Mouse (Mus musculus) lung, postnatal 0 days (tissue): ENCODE data around the gene Ms4a6d. TPM values are rescaled to one million over a fixed set of nuclear protein-coding genes. Genes with fewer than 3 reads are reported as not detected.

ENCODE experiments used
- ATAC-seq: fragments of 200-750 bp; cut with Nextera tagmentation; 2 replicates; pipeline ENCODE4 v1.8.0; 2017; ENCODE audit warnings: moderate library complexity
- DNase-seq: peaks from one replicate; pipeline ENCODE4 v3.0.0-alpha.2; 2016; ENCODE audit warnings: low spot score
- H3K27ac ChIP-seq: fragments of 300-500 bp; sonication (generic); 2 replicates; pipeline ENCODE4 v1.5.1; 2014; ENCODE audit warnings: antibody characterized with exemption, mild to moderate bottlenecking, low read length, mixed read lengths
- H3K27me3 ChIP-seq: fragments of 300-500 bp; sonication (generic); replicated peaks from 2 replicates; pipeline ENCODE4 v1.6.1; 2014; ENCODE audit warnings: low read length, mixed read lengths; ENCODE audit not compliant: insufficient read depth
- H3K36me3 ChIP-seq: fragments of 300-500 bp; sonication (generic); 2 replicates; pipeline ENCODE4 v1.6.1; 2014; ENCODE audit warnings: low read length, mixed read lengths; ENCODE audit not compliant: insufficient read depth
- H3K4me1 ChIP-seq: fragments of 300-500 bp; sonication (generic); 2 replicates; pipeline ENCODE4 v1.6.1; 2014; ENCODE audit warnings: antibody characterized with exemption, low read depth, low read length, mixed read lengths; ENCODE audit not compliant: insufficient read depth
- H3K4me2 ChIP-seq: fragments of 300-500 bp; sonication (generic); replicated peaks from 2 replicates; pipeline ENCODE4 v1.6.1; 2014; ENCODE audit warnings: low read depth, mild to moderate bottlenecking, low read length, moderate library complexity, mixed read lengths
- H3K4me3 ChIP-seq: fragments of 300-500 bp; sonication (generic); 2 replicates; pipeline ENCODE4 v1.5.1; 2014; ENCODE audit warnings: low read depth, low read length
- H3K9ac ChIP-seq: fragments of 300-500 bp; sonication (generic); replicated peaks from 2 replicates; pipeline ENCODE4 v1.6.1; 2014; ENCODE audit warnings: low read depth, mild to moderate bottlenecking
- H3K9me3 ChIP-seq: fragments of 300-500 bp; sonication (generic); 2 replicates; pipeline ENCODE4 v1.6.1; 2016; ENCODE audit warnings: low read length, mixed read lengths
- CTCF ChIP-seq: IDR thresholded peaks from 2 replicates; pipeline ENCODE4 v1.5.1; 2016; ENCODE audit warnings: antibody characterized with exemption, mild to moderate bottlenecking
- EP300 ChIP-seq: IDR thresholded peaks from 2 replicates; pipeline ENCODE4 v1.6.1; 2016; ENCODE audit warnings: antibody characterized with exemption, mild to moderate bottlenecking, control low read depth
- WGBS: fragments of 180-500 bp; shearing (Covaris S2); extraction: QIAGEN DNeasy Blood & Tissue Kit; methylation state at CpG from one replicate; pipeline ENCODE4 v1.1.7; 2014; 5-methylcytosine and 5-hydroxymethylcytosine counted together
- polyA plus RNA-seq: library from polyadenylated mRNA; unstranded; fragments of >200 nt; fragmentation: Nextera tagmentation; extraction: Ambion mirVana; gene quantifications from 2 replicates; pipeline ENCODE4 v1.2.1, GENCODE M21; 2015

Gene Ms4a6d
- polyA plus RNA-seq, 1 experiment from 2014 or later, result 12.0 TPM

DNA sequence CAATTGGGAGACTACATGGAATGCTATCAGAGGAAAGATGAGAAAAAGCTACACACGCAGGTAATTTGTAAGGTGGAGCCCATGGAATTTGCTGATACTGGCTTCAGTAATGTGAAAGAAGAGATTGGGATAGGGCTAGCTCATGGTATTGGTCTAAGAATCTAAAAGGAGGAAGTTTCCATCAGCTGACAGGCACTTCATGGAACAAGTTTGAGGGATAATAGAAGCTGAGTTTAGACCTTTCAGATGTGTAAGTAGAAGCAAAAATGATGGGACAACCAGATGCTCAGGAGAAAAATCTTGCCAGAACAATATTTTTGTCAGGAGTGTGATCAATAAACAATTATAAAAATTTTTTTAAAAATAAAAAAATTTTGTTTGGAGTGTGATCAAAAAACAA, 29.1 kb upstream of the Ms4a6d start:
- no peaks in the 10 kb centered on the region for H3K27me3 ChIP-seq
- no peak for TF ChIP-seq EP300
- TF ChIP-seq CTCF, result no peak
- DNase-seq (no peak), ATAC-seq (no peak)
- no peak overlapping the region for H3K9ac ChIP-seq
- H3K4me2 ChIP-seq, result no peak overlapping the region
- no peak overlapping the region for H3K27ac ChIP-seq
- no peaks in the 10 kb centered on the region for H3K4me1 ChIP-seq
- H3K4me3 ChIP-seq, result no peak overlapping the region
- WGBS, result 81% methylated on average over 1 of the region's 1 CpGs
- H3K9me3 ChIP-seq, result no peaks in the 10 kb centered on the region
- H3K36me3 ChIP-seq, result no peaks in the 10 kb centered on the region

DNA sequence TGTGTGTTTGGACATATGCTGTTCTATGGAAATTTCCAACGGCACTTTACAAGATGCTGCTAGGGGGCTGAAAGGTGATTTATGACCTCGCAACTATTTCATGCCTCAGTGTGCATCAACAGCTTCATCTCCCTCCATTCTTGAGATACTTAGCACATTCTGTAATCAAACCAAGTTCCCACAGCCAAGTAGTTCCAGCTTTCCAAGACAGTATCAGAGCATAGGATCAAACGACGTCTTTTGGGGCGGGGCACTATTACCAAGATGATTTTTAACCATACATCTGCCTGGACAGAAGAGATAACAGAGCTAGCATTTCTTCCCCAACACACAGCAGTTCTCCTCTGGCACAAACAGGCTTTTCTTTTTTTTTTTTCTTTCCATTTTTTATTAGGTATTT, 20.6 kb upstream of the Ms4a6d start:
- H3K9ac ChIP-seq, result no peak overlapping the region
- H3K36me3 ChIP-seq, result no peaks in the 10 kb centered on the region
- 56% methylated on average over 5 of the region's 5 CpGs for WGBS
- no peaks in the 10 kb centered on the region for H3K4me1 ChIP-seq
- no peaks in the 10 kb centered on the region for H3K9me3 ChIP-seq
- DNase-seq (no peak), ATAC-seq (no peak)
- no peak overlapping the region for H3K27ac ChIP-seq
- no peaks in the 10 kb centered on the region for H3K27me3 ChIP-seq
- H3K4me2 ChIP-seq, result no peak overlapping the region
- TF ChIP-seq CTCF, result no peak
- TF ChIP-seq EP300, result no peak
- no peak overlapping the region for H3K4me3 ChIP-seq

DNA sequence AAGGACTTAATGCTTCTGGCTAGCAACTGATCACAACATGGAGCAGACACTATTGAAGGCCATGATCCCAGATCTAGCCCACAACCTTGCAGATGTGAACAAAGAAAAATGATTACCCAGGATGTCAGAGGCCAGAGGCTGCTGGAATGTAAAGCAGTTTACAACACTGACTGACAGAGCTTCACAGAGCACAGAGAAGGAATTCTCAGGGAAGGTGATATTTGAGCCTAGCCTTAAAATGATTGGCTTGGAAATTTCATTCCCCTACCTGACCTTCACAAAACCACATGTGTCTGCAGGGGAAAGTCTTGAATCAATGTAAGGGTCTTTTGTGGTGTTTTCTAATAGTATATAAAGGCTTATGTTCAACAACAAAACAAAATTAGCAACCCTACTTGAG, 20.2 kb upstream of the Ms4a6d start:
- H3K36me3 ChIP-seq, result no peaks in the 10 kb centered on the region
- no peak overlapping the region for H3K4me2 ChIP-seq
- TF ChIP-seq EP300 (no peak), CTCF (no peak)
- DNase-seq (no peak), ATAC-seq (no peak)
- no peak overlapping the region for H3K9ac ChIP-seq
- H3K9me3 ChIP-seq, result no peaks in the 10 kb centered on the region
- no peaks in the 10 kb centered on the region for H3K4me1 ChIP-seq
- H3K27me3 ChIP-seq, result no peaks in the 10 kb centered on the region
- H3K4me3 ChIP-seq, result no peak overlapping the region
- H3K27ac ChIP-seq, result no peak overlapping the region

DNA sequence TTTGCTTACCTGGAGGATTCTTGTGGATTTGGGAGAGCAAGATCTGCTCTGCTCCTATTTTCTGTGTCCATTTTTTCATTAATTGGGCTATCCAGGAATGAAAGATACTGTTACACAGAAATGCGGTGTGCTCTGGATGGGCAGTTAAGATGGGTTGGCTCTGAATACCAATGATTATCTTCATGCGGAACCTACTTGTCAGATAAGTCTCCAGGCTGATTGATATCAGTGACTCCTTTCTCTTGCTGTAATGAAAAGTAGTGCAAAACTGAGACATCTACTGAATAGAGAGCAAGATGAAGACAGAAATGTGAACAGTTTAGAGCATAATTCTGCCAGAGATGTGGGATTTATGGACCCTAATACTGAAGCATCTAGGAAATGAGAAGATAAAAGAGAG, 18.9 kb upstream of the Ms4a6d start, which contains the start of gene Ms4a2:
Ms4a2 (minus strand) TSS at position 169 of the 400 bp plus-strand sequence.
- Histone ChIP-seq H3K4me2 (no peak within 1 kb of the TSS), H3K4me3 (no peak within 1 kb of the TSS), H3K27me3 (no peaks in the 10 kb centered on the region), H3K4me1 (no peaks in the 10 kb centered on the region), H3K9me3 (no peaks in the 10 kb centered on the region), H3K36me3 (no peaks in the 10 kb centered on the region), H3K9ac (no peak within 1 kb of the TSS), H3K27ac (no peak within 1 kb of the TSS)
- TF ChIP-seq EP300 (no peak), CTCF (no peak)
- ATAC-seq (no peak), DNase-seq (no peak)
- 86% methylated on average over 2 of the region's 2 CpGs for WGBS

DNA sequence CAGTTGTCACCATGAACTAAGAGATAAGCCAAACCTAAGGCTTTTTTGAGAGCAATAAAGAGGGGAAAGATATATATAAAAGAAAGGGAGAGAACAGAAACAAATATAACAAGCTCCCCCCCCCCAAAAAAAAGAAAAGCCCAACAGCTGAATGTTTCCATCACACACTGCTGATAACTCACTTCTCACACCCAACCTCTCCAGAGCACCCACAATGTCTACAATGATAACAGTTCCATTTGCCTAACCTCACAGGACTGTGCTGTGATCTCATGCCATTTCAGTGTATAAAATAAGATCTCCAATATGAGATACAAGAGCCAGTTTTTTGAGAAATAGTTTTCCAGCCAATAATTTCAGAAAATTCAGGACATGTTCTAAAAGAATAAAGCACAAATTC, 13.3 kb upstream of the Ms4a6d start:
- Histone ChIP-seq H3K4me3 (no peak overlapping the region), H3K4me1 (no peaks in the 10 kb centered on the region), H3K9ac (no peak overlapping the region), H3K4me2 (no peak overlapping the region), H3K27ac (no peak overlapping the region), H3K9me3 (no peaks in the 10 kb centered on the region), H3K36me3 (no peaks in the 10 kb centered on the region), H3K27me3 (no peaks in the 10 kb centered on the region)
- ATAC-seq (no peak), DNase-seq (no peak)
- TF ChIP-seq CTCF (no peak), EP300 (no peak)

DNA sequence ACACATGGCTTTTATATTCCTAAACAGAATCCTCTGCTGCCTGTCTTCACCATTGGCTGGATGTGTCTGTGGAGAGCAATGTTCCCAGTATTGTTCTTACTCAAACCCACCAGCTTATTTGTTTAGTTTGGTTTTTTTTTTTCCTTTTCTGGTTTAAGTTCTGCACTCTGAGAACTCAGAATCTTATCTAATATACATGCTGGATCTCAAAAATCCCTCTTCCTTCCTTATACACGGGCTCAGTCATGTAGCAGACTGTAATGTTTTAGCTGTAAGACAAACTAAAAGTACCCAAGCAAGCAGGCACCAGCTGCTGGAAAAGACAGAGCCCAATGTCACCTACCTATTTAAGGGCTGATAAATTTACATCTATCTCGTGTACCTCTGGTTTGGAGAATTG, 10.2 kb upstream of the Ms4a6d start:
- Histone ChIP-seq H3K36me3 (no peaks in the 10 kb centered on the region), H3K9ac (no peak overlapping the region), H3K4me3 (no peak overlapping the region), H3K27me3 (no peaks in the 10 kb centered on the region), H3K4me2 (no peak overlapping the region), H3K27ac (no peak overlapping the region), H3K4me1 (no peaks in the 10 kb centered on the region), H3K9me3 (no peaks in the 10 kb centered on the region)
- TF ChIP-seq EP300, result no peak
- no peak for TF ChIP-seq CTCF
- no peak for DNase-seq
- no peak for ATAC-seq
- 48% methylated on average over 2 of the region's 2 CpGs for WGBS

DNA sequence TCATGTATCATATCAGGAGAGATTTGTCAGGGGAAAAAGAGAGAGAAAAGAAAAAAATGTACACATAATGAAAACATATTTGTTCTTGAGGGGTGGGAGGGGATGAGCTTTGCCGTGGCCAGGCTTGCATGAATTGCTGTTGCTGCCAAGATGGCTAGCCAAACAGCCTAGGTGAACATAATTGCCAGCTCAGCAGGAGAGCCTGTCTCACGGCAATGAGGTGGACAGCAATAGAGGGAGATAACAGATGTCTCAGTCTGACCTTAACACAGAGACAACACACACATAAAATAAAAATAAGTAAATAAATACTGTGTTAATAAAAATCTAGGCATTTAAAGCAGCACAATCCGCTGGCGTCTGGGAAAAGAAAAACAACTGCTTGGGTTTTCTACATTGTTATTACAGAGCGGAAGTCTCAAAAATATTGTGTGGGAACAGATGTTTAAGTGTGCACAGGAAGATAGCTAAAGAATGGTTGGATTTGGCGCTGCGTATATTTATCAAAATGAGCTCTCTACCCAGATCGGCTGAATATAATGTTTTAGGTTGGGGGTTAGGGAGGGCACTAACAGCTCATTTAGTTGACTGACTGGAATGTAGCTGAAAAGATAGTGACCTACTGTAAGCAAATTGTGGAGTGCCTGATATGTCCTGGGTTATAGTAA, 9.3 kb upstream of the Ms4a6d start:
- Histone ChIP-seq H3K27me3 (no peaks in the 10 kb centered on the region), H3K4me2 (no peak overlapping the region), H3K27ac (no peak overlapping the region; the same call in 1 of the 2 replicates), H3K4me3 (no peak overlapping the region), H3K9me3 (no peaks in the 10 kb centered on the region), H3K36me3 (no peaks in the 10 kb centered on the region), H3K9ac (no peak overlapping the region), H3K4me1 (no peaks in the 10 kb centered on the region)
- TF ChIP-seq CTCF (no peak), EP300 (no peak)
- DNase-seq (no peak), ATAC-seq (no peak)
- WGBS, result 40% methylated on average over 8 of the region's 8 CpGs
